32 mouse cellular contexts compared by ENCODE assay signal in genomic region chr3:123009417-123009816, GRCm38 (mm10). TPM values are rescaled to one million over a fixed set of nuclear protein-coding genes. Genes with fewer than 3 reads are reported as not detected.
DNase-seq lines count a peak whose midpoint lies in the region; ATAC-seq and TF ChIP-seq lines count a peak whose summit lies in the region.
"Had no signal": no experiment of that assay in that cellular context is flagged by ENCODE, and none has a peak within 500 bp of the region (broad histone marks: within the 10 kb centered on the region; RNA-seq: fewer than 3 reads in every experiment).

No protein-coding gene starts in this region.

- TF ChIP-seq RAD21 in CH12.LX (IDR thresholded peaks at IDR 0.05; ENCODE audit: low read depth, low read length) = no peak

- H3K9me3 ChIP-seq in forebrain, embryonic 14.5 days (replicated peaks; ENCODE audit: control insufficient read depth, low read length) = no peaks in the 10 kb centered on the region
- H3K9me3 ChIP-seq in forebrain, embryonic 12.5 days = no peaks in the 10 kb centered on the region
- no peaks in the 10 kb centered on the region for H3K9me3 ChIP-seq in CH12.LX (replicated peaks; ENCODE audit: low read length)
- no peaks in the 10 kb centered on the region for H3K9me3 ChIP-seq in embryonic facial prominence, embryonic 10.5 days
- H3K9me3 ChIP-seq: embryonic facial prominence, embryonic 15.5 days; hindbrain, embryonic 15.5 days; limb, embryonic 13.5 days; liver, embryonic 12.5 days had no signal

- in situ Hi-C loops in CH12.LX (cut with MboI; ENCODE audit: low pct_ligation_motif_present, low pct_unique_long_range_greater_than_20kb, low sequenced_read_pairs) = no loop called here

- DNase-seq in forebrain, embryonic 14.5 days (ENCODE audit: low spot score) = peak; percentile 2
- peak; percentile 23 for DNase-seq in kidney, adult 9 months
- DNase-seq in kidney, adult 11 months = no peak
- DNase-seq in CH12.LX (ENCODE audit: extremely low read depth) = no peak
- DNase-seq in embryonic facial prominence, embryonic 10.5 days (ENCODE audit: low spot score) = peak; percentile 19
- no peak for DNase-seq in frontal cortex, postnatal 10 days (ENCODE audit: low spot score in 2 of 2)
- DNase-seq: adrenal gland, postnatal 25 days; cerebellum, adult 11 months; cerebellum, adult 9-11 months; forebrain, postnatal 0 days; gastrocnemius, postnatal 36 days; heart, postnatal 36 days; kidney, postnatal 25 days; lung, adult 18-20 months; lung, postnatal 10 days; thymus, adult 2 months; thymus, postnatal 4 days had no signal

- no peak for TF ChIP-seq CTCF in CH12.LX (conservative IDR thresholded peaks at IDR 0.05 in 1 of 2, IDR thresholded peaks at IDR 0.05 in 1 of 2; ENCODE audit: low read depth in 2 of 2, low read length in 2 of 2)

- H3K27me3 ChIP-seq in forebrain, embryonic 14.5 days (replicated peaks; ENCODE audit: control insufficient read depth, insufficient read depth, low read length) = no peaks in the 10 kb centered on the region
- H3K27me3 ChIP-seq in forebrain, embryonic 12.5 days = no peaks in the 10 kb centered on the region
- H3K27me3 ChIP-seq in CH12.LX (replicated peaks) = no peaks in the 10 kb centered on the region
- H3K27me3 ChIP-seq in embryonic facial prominence, embryonic 10.5 days (replicated peaks; ENCODE audit: low read depth, poor library complexity, severe bottlenecking) = no peaks in the 10 kb centered on the region
- H3K27me3 ChIP-seq: embryonic facial prominence, embryonic 15.5 days; hindbrain, embryonic 15.5 days; limb, embryonic 13.5 days; liver, embryonic 12.5 days had no signal

- TF ChIP-seq POLR2A in CH12.LX (IDR thresholded peaks at IDR 0.05; ENCODE audit: low read depth, low read length) = no peak

- no peak for TF ChIP-seq EP300 in CH12.LX (IDR thresholded peaks at IDR 0.05; ENCODE audit: low read length)

- no peak overlapping the region for H3K4me2 ChIP-seq in forebrain, embryonic 14.5 days (ENCODE audit: low read length)
- H3K4me2 ChIP-seq in forebrain, embryonic 12.5 days = no peak overlapping the region
- 0 out of 2 replicates have a peak overlapping the region, but pooled peaks have one; percentile 31 for H3K4me2 ChIP-seq in CH12.LX (ENCODE audit: insufficient read depth, low read depth, poor library complexity, severe bottlenecking)
- H3K4me2 ChIP-seq: embryonic facial prominence, embryonic 15.5 days; hindbrain, embryonic 15.5 days; limb, embryonic 13.5 days; liver, embryonic 12.5 days; midbrain, embryonic 11.5 days had no signal

- H3K27ac ChIP-seq in forebrain, embryonic 14.5 days (ENCODE audit: low read depth, low read length) = no peak overlapping the region
- H3K27ac ChIP-seq in forebrain, embryonic 12.5 days = no peak overlapping the region
- H3K27ac ChIP-seq in CH12.LX (ENCODE audit: insufficient read depth, low read depth) = no peak overlapping the region
- H3K27ac ChIP-seq in embryonic facial prominence, embryonic 10.5 days (replicated peaks) = no peak overlapping the region
- H3K27ac ChIP-seq: embryonic facial prominence, embryonic 15.5 days; hindbrain, embryonic 15.5 days; limb, embryonic 13.5 days; liver, embryonic 12.5 days; stomach, postnatal 0 days had no signal

- H3K4me3 ChIP-seq in forebrain, embryonic 14.5 days (ENCODE audit: low read depth, low read length) = no peak overlapping the region
- H3K4me3 ChIP-seq in forebrain, embryonic 12.5 days (replicated peaks) = no peak overlapping the region
- H3K4me3 ChIP-seq in CH12.LX (replicated peaks in 1 of 3; ENCODE audit: low read depth in 2 of 3, low read length in 2 of 3, poor library complexity in 1 of 3) = no peak overlapping the region
- H3K4me3 ChIP-seq in embryonic facial prominence, embryonic 10.5 days = no peak overlapping the region
- H3K4me3 ChIP-seq: embryonic facial prominence, embryonic 15.5 days; hindbrain, embryonic 15.5 days; limb, embryonic 13.5 days; liver, embryonic 12.5 days had no signal

- no peak overlapping the region for H3K9ac ChIP-seq in forebrain, embryonic 14.5 days (ENCODE audit: low read length)
- H3K9ac ChIP-seq in forebrain, embryonic 12.5 days = no peak overlapping the region
- no peak overlapping the region for H3K9ac ChIP-seq in CH12.LX (ENCODE audit: insufficient read depth, low read depth)
- H3K9ac ChIP-seq: embryonic facial prominence, embryonic 15.5 days; forebrain, postnatal 0 days; hindbrain, embryonic 15.5 days; limb, embryonic 13.5 days; liver, embryonic 12.5 days had no signal

- WGBS in forebrain, embryonic 14.5 days = 61% methylated on average over 6 of the region's 6 CpGs
- WGBS in forebrain, embryonic 12.5 days = 53% methylated on average over 6 of the region's 6 CpGs
- WGBS in embryonic facial prominence, embryonic 10.5 days = 50% methylated on average over 6 of the region's 6 CpGs

- no peaks in the 10 kb centered on the region for H3K36me3 ChIP-seq in forebrain, embryonic 14.5 days (ENCODE audit: control insufficient read depth, insufficient read depth, low read length)
- no peaks in the 10 kb centered on the region for H3K36me3 ChIP-seq in forebrain, embryonic 12.5 days (replicated peaks)
- H3K36me3 ChIP-seq in CH12.LX (replicated peaks in 1 of 2; ENCODE audit: control insufficient read depth in 1 of 2, insufficient read depth in 1 of 2, low read length in 1 of 2) = no peaks in the 10 kb centered on the region
- H3K36me3 ChIP-seq in embryonic facial prominence, embryonic 10.5 days (replicated peaks) = no peaks in the 10 kb centered on the region
- H3K36me3 ChIP-seq: embryonic facial prominence, embryonic 15.5 days; hindbrain, embryonic 15.5 days; limb, embryonic 13.5 days; liver, embryonic 12.5 days had no signal

- dilution Hi-C loops in CH12.LX (cut with MboI; ENCODE audit: extremely low pct_ligation_motif_present, extremely low pct_unique_long_range_greater_than_20kb, low sequenced_read_pairs) = no loop called here

- H3K79me2 ChIP-seq in CH12.LX (replicated peaks; ENCODE audit: control insufficient read depth, extremely low read depth, insufficient read depth, poor library complexity, severe bottlenecking) = no peaks in the 10 kb centered on the region

- ATAC-seq in forebrain, embryonic 14.5 days = no peak
- ATAC-seq in forebrain, embryonic 12.5 days (ENCODE audit: low FRiP score) = no peak
- ATAC-seq: CD4-positive, CD25-positive, alpha-beta regulatory T cell, adult 4 months; forebrain, postnatal 0 days; liver, embryonic 12.5 days had no signal

- H3K4me1 ChIP-seq in forebrain, embryonic 14.5 days (ENCODE audit: control insufficient read depth, insufficient read depth, low read length) = no peaks in the 10 kb centered on the region
- no peaks in the 10 kb centered on the region for H3K4me1 ChIP-seq in forebrain, embryonic 12.5 days
- no peaks in the 10 kb centered on the region for H3K4me1 ChIP-seq in CH12.LX (ENCODE audit: control insufficient read depth in 1 of 2, insufficient read depth in 2 of 2)
- no peaks in the 10 kb centered on the region for H3K4me1 ChIP-seq in embryonic facial prominence, embryonic 10.5 days
- H3K4me1 ChIP-seq: embryonic facial prominence, embryonic 15.5 days; hindbrain, embryonic 15.5 days; limb, embryonic 13.5 days; liver, embryonic 12.5 days had no signal

TF ChIP-seq in CH12.LX, 34 proteins besides CTCF, POLR2A, EP300 and RAD21:
- TF ChIP-seq BHLHE40 (IDR thresholded peaks at IDR 0.05; ENCODE audit: low read depth, low read length) (no peak), RCOR1 (conservative IDR thresholded peaks at IDR 0.05; ENCODE audit: low read depth, low read length) (no peak), ETS1 (conservative IDR thresholded peaks at IDR 0.05; ENCODE audit: low read depth, low read length) (no peak), GABPA (IDR thresholded peaks at IDR 0.05; ENCODE audit: insufficient replicate concordance, low read depth, low read length) (no peak), MAFK (IDR thresholded peaks at IDR 0.05; ENCODE audit: insufficient replicate concordance, low read length) (no peak), IRF4 (IDR thresholded peaks at IDR 0.05; ENCODE audit: low read depth, low read length) (no peak), ZNF384 (IDR thresholded peaks at IDR 0.05; ENCODE audit: low read depth, low read length) (no peak)

RNA-seq across cellular contexts. Expression of gene Usp53, which starts 25.1 kb away (rescaled TPM):
- polyA plus RNA-seq in forebrain, embryonic 14.5 days (2014; fragmentation: Nextera tagmentation; extraction: Ambion mirVana) = 6.7 and 10.0 TPM in 2 replicates
- polyA plus RNA-seq in forebrain, embryonic 12.5 days (2016; fragmentation: Nextera tagmentation; extraction: Ambion mirVana) = 6.2 and 6.5 TPM in 2 replicates
- 0.08 TPM in 1 of 2 replicates, not detected in the other for total RNA-seq in CH12.LX (2012; rRNA removed)
- total RNA-seq in CH12.LX (2014; rRNA removed) = 0.03 TPM in 1 of 2 replicates, not detected in the other
- polyA plus RNA-seq in CH12.LX (2012; ENCODE audit: insufficient read length, low read depth) = not detected in 2 replicates
- polyA plus RNA-seq in embryonic facial prominence, embryonic 10.5 days (2016; fragmentation: Nextera tagmentation; extraction: Ambion mirVana) = 5.9 and 7.5 TPM in 2 replicates

RNA-seq across cellular contexts. Expression of gene Myoz2, which starts 25.4 kb away (rescaled TPM):
- not detected in 2 replicates for polyA plus RNA-seq in forebrain, embryonic 14.5 days (2014; fragmentation: Nextera tagmentation; extraction: Ambion mirVana)
- not detected in 2 replicates for polyA plus RNA-seq in forebrain, embryonic 12.5 days (2016; fragmentation: Nextera tagmentation; extraction: Ambion mirVana)
- total RNA-seq in CH12.LX (2012; rRNA removed) = not detected in 2 replicates
- not detected in 2 replicates for total RNA-seq in CH12.LX (2014; rRNA removed)
- polyA plus RNA-seq in CH12.LX (2012; ENCODE audit: insufficient read length, low read depth) = not detected in 2 replicates
- polyA plus RNA-seq in embryonic facial prominence, embryonic 10.5 days (2016; fragmentation: Nextera tagmentation; extraction: Ambion mirVana) = not detected in 2 replicates
- total RNA-seq: adrenal gland, postnatal 25 days; common myeloid progenitor, adult 5-6 weeks; ES-E14; left cerebral cortex, postnatal 14 days; monocyte, adult 5-6 weeks; neutrophil, adult 5-6 weeks had no signal
- polyA plus RNA-seq: forebrain, postnatal 0 days; intestine, embryonic 14.5 days; midbrain, embryonic 11.5 days; small intestine, adult 2 months had no signal

Comparison
In these comparisons a context has a peak if more than half of its experiments do, and no peak if none do; other contexts are left out.
1. DNase-seq: peak in forebrain, embryonic 14.5 days (single experiment), kidney, adult 9 months (single experiment) and embryonic facial prominence, embryonic 10.5 days (single experiment); none in kidney, adult 11 months (single experiment), CH12.LX (single experiment) and frontal cortex, postnatal 10 days (0 of 2).